Mouse (Mus musculus): Measurements from ENCODE around the gene Dync1i2.
A peak's percentile ranks its signal among the peaks of the same experiment; 100 is the strongest.

Gene Dync1i2

GRCm38 (mm10) chr2:71203819-71204432, 7.6 kb upstream of the Dync1i2 start:
- no peak for DNase-seq (ENCODE audit: low spot score)

- no peak for DNase-seq (ENCODE audit: low spot score)
Observed at GRCm38 (mm10) chr2:71209041-71209755, 2.3 kb upstream of the Dync1i2 start.

- DNase-seq (ENCODE audit: low spot score), result no peak
Observed at GRCm38 (mm10) chr2:71211096-71211495, 410 bp upstream of the Dync1i2 start.

DNA sequence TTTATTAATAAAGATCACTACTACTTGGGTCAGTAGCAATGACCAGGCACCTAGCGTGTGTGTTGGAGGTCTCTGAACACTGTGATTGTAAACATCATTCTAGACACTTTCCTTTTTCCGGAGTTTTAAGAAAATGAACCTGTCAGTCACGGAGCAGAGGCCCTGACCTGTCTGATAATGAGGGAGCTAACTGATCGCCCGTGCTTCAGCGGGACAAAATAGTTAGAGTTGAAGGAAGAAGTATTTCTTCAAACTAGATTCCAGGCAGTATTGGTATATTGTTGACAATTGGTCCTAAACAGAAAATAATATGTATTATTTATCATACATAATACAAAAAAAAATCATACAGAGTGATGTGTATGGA, 837 bp downstream of the Dync1i2 start:
- no peak for DNase-seq (ENCODE audit: low spot score)

DNA sequence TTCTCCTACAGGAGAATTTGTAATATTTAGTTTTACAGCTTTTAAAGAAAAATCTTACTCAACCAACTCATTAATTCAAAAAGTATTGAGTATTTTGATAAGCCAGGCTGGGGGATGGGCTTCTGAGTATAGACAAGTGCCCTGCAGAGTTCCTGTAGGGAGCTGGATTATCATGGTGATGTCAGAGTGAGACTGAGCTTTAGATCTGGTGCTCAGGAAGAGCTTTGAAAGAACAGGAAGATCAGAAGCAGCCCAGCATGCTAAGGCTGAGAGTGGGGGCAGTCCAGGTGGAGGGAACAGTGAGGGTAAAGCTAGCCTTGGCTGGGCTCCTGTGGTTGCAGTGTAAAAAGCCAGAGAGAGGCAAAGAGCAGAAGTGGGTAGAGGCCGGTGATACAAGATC, 9.5 kb downstream of the Dync1i2 start:
- DNase-seq (ENCODE audit: low spot score), result no peak

GRCm38 (mm10) chr2:71227398-71227797, 15.9 kb downstream of the Dync1i2 start:
- DNase-seq (ENCODE audit: low spot score), result no peak

DNA sequence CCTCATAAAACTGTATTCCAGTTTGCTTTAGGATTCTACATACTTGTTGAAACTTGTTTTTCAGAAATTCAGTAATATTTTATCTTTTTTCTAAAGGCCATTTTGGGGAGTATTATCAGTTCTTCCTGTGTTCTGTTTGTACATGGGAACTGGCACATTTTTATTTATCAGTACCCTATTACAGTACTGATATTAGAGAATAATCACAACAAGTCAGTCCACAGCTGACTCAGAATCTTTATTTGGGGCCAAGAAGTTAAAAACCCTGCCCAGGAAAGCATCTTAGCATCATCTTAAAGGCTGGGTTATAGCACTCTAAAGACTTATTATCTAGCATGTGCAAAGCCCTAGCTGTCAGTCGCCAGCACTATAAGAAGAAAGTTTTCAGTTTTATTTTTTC, 18.1 kb downstream of the Dync1i2 start:
- no peak for DNase-seq (ENCODE audit: low spot score)

DNA sequence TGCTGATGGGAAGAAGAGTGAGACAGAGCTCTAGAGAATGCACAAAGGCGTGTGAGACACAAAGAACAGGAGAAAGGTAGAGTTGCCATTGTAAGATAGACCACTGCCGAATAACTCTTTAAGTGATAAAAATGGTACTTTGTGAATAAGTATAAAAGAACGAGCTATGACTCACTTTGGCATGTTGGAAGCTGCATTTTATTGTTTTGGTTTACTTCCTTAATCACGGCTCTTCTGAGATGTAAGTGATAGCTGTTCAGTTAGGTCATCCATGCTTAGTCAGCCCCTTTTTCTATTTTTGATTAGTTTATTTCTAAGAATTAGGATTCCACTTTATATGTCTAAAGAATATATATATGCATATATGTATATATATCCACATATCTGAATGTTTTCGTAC, 20.4 kb downstream of the Dync1i2 start:
- no peak for DNase-seq (ENCODE audit: low spot score)

- no peak for DNase-seq (ENCODE audit: low spot score)
Observed at GRCm38 (mm10) chr2:71232976-71233375, 21.5 kb downstream of the Dync1i2 start.

GRCm38 (mm10) chr2:71235420-71235819, 23.9 kb downstream of the Dync1i2 start:
- no peak for DNase-seq (ENCODE audit: low spot score)

- DNase-seq (ENCODE audit: low spot score), result no peak
Observed at GRCm38 (mm10) chr2:71236009-71236408, 24.5 kb downstream of the Dync1i2 start.

DNA sequence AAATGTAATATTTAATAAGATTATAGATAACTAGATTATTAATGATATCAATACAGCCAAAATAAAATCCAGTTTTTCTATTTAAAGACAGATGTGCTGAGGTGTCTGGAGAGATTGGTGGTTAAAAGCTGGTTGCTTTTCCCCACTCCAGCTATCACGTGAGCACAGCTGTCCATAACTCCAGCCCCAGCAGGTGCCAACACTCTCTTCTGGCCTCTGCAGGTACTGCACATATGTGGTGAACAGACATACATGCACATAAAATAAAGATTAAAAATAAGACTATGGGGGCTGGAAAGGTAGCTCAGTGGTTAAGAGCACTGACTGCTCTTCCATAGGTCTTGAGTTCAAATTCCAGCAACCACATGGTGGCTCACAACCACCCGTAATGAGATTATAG, 30.0 kb downstream of the Dync1i2 start:
- DNase-seq (ENCODE audit: low spot score), result no peak

DNA sequence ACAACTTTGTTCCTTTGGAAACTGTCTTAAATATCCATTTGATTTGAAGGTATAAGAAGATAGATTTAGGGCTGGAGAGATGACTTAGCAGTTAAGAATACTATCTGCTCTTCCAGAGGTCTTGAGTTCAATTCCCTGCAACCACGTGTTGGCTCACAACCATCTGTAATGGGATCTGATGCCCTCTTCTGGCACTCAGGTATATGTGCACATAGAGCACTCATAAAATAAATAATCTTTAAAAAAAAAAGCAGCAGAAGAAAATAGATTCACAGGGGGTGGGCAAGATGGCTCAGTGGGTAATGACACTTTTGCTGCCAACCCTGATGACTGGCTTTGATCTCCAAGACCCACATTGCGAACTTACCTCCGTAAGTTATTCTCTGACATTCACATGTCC, 30.7 kb downstream of the Dync1i2 start:
- DNase-seq (ENCODE audit: low spot score), result no peak

DNA sequence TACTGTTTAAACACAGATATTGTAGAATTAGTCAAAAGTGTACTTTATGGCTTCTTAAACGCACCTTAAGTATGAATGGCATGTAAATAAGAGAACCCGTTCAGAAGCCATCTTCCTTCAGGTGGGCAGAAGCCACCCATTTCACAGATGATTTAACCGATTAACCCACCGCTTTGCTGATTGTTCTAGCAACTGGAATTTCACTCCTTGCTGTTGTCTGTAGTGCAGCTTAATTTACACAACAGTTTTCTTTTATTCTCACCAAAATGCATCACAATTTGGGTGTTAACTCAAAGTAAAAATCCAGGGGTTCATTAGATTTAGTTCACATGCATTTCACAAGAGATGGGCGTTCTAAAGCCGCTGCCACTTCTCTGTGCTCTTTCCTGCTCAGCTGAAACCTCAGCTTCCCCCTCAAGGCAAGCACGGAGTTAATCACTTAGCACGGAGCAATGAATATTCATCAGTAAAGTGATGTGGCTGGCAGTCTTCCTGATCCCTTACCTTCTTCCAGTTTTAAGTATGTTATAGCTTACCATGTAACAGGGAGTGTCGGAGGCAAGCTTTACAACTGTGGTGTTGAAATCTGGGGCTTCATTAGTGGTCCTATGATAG, 31.7 kb downstream of the Dync1i2 start:
- DNase-seq (ENCODE audit: low spot score), result no peak

DNA sequence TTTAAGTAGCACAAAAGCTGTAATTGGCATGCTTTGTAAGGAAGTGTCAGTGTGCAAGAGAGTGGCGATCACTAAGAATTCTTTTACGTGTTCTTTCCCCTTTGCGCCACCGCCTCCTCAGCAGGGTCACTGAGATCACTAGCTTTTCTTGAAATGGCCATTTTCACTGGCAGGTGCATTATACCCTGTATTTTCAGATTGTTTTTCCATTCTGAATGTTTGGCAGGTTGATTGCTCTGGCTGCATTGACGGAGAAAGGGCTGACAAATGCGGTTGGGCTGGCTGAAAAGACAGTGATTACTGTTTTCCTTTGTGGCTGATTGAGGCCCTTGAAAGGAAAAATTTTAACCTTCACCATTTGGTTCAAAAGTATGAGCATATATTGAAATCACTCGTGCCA, 33.3 kb downstream of the Dync1i2 start:
- DNase-seq (ENCODE audit: low spot score), result no peak

- peak; percentile 21 for DNase-seq (ENCODE audit: low spot score)
Observed at GRCm38 (mm10) chr2:71245416-71245815, 33.9 kb downstream of the Dync1i2 start.

GRCm38 (mm10) chr2:71246096-71246495, 34.6 kb downstream of the Dync1i2 start:
- DNase-seq (ENCODE audit: low spot score), result no peak

- DNase-seq (ENCODE audit: low spot score), result no peak
Observed at GRCm38 (mm10) chr2:71248071-71248470, 36.6 kb downstream of the Dync1i2 start.

GRCm38 (mm10) chr2:71250841-71251240, 39.3 kb downstream of the Dync1i2 start:
- DNase-seq (ENCODE audit: low spot score), result no peak

DNA sequence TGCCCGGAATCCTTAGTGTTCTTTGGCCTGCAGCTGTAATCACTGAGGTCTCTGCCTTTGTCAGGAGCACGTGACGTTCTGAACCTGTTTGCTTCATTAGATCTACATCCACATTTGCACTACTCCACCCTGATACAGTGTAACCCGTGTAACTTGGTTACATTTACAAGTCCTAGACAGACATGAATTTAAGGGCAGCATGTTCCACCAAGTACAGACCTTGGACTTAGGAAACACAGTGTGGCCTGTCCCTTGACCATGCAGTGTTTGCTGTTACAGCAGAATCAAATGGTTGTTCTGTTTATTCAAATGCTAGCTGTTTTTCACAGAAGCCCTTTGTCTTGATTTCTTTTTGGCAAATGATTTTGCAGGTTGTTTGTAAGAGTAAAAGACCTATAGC, 43.3 kb downstream of the Dync1i2 start:
- DNase-seq (ENCODE audit: low spot score), result no peak

GRCm38 (mm10) chr2:71256581-71256980, 45.1 kb downstream of the Dync1i2 start:
- DNase-seq (ENCODE audit: low spot score), result no peak

- DNase-seq (ENCODE audit: low spot score), result no peak
Observed at GRCm38 (mm10) chr2:71264585-71264984, 53.1 kb downstream of the Dync1i2 start.

GRCm38 (mm10) chr2:71268691-71269090, 57.2 kb downstream of the Dync1i2 start:
- DNase-seq (ENCODE audit: low spot score), result no peak

DNA sequence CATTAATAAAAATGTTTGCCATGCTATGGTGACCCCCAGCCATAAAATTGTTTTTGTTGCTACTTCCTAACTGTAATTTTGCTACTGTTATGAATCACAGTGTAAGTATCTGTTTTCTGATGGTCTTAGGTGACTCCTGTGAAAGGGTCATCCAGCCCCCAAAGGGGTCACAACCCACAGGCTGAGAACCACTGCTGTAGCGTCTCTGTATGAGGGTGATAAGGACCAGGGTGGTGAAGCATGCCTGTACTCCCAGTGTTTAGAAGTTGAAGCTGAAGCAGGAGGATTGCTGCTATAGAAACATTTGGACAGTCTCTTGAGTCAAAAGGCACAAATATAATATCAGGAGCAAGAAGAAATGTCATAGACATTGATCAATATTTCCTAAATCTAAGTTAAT, 57.8 kb downstream of the Dync1i2 start:
- no peak for DNase-seq (ENCODE audit: low spot score)

All from layer of hippocampus, adult 9-10 months (tissue).